ENCODE assay signal across 8 mouse cellular contexts in genomic region chr8:71537028-71537867, GRCm38 (mm10). TPM values are rescaled to one million over a fixed set of nuclear protein-coding genes. Genes with fewer than 3 reads are reported as not detected.
A peak's percentile ranks its signal among the peaks of the same experiment; 100 is the strongest.
DNase-seq lines count a peak whose midpoint lies in the region; ATAC-seq and TF ChIP-seq lines count a peak whose summit lies in the region.

TSS of gene Bst2 (minus strand) at chr8:71537456.

- peak within 1 kb of the TSS; percentile 55 for H3K4me2 ChIP-seq in forebrain, embryonic 13.5 days

- H3K4me3 ChIP-seq in E14TG2a.4 (replicated peaks; ENCODE audit: low read length): peak within 1 kb of the TSS; percentile 81
- peak within 1 kb of the TSS; percentile 24 for H3K4me3 ChIP-seq in forebrain, embryonic 13.5 days

- H3K4me1 ChIP-seq in E14TG2a.4 (replicated peaks; ENCODE audit: low read depth, low read length): peaks cover 58% of the 10 kb centered on the region
- H3K4me1 ChIP-seq in forebrain, embryonic 13.5 days: peaks cover 5% of the 10 kb centered on the region; the same call in 1 of the 2 replicates

- 3% methylated on average over 37 of the region's 37 CpGs for WGBS in forebrain, embryonic 13.5 days

- DNase-seq in adrenal gland, postnatal 36 days: peak; percentile 93 to 95
- peak; percentile 82 for DNase-seq in heart, postnatal 25 days (ENCODE audit: low spot score)
- peak; percentile 54 for DNase-seq in layer of hippocampus, adult 9-10 months (ENCODE audit: low spot score)
- DNase-seq in retina, postnatal 7 days (ENCODE audit: low read depth, low spot score): peak; percentile 43
- peak; percentile 73 for DNase-seq in urinary bladder, postnatal 25 days (ENCODE audit: low spot score)

- TF ChIP-seq CTCF in E14TG2a.4 (conservative IDR thresholded peaks at IDR 0.05; ENCODE audit: low read length): no peak

- no peak for ATAC-seq in forebrain, embryonic 13.5 days
- ATAC-seq in megakaryocyte, adult 5-6 weeks (ENCODE audit: poor library complexity, severe bottlenecking): peak; percentile 96

- H3K27me3 ChIP-seq in E14TG2a.4 (ENCODE audit: insufficient read depth, low read length): peaks cover 55% of the 10 kb centered on the region
- peaks cover 37% of the 10 kb centered on the region for H3K27me3 ChIP-seq in forebrain, embryonic 13.5 days

- no peak within 1 kb of the TSS for H3K27ac ChIP-seq in forebrain, embryonic 13.5 days

- H3K9ac ChIP-seq in forebrain, embryonic 13.5 days: no peak within 1 kb of the TSS

- intact Hi-C loops in heart, postnatal 25 days (cut with DNase I): no loop called here

- H3K9me3 ChIP-seq in E14TG2a.4 (ENCODE audit: low read length): no peaks in the 10 kb centered on the region
- no peaks in the 10 kb centered on the region for H3K9me3 ChIP-seq in forebrain, embryonic 13.5 days (replicated peaks)

- H3K36me3 ChIP-seq in E14TG2a.4 (ENCODE audit: insufficient read depth, low read length): peaks cover 15% of the 10 kb centered on the region
- no peaks in the 10 kb centered on the region for H3K36me3 ChIP-seq in forebrain, embryonic 13.5 days (ENCODE audit: poor library complexity, severe bottlenecking)

RNA-seq across cellular contexts. Expression of gene Bst2, which starts in this region (rescaled TPM):
- 10 to 100 TPM; 65.6 to 87.4 TPM for total RNA-seq in adrenal gland, postnatal 36 days (2021)
- 7.6 and 8.3 TPM in 2 replicates for polyA plus RNA-seq in forebrain, embryonic 13.5 days (2015; fragmentation: Nextera tagmentation; extraction: Ambion mirVana)
- total RNA-seq in heart, postnatal 25 days (2021): 10 to 100 TPM; 17.4 to 22.8 TPM
- total RNA-seq in megakaryocyte, adult 5-6 weeks (2015): 19.6 and 23.1 TPM in 2 replicates
- 91.4 and 111 TPM in 2 replicates for total RNA-seq in megakaryocyte, adult 5-6 weeks (2017)

Comparison
In these comparisons a context has a peak if more than half of its experiments do, and no peak if none do; other contexts are left out.
1. DNase-seq: peak in every context shown above with its lines; median percentile 94 in adrenal gland, postnatal 36 days; 82 in heart, postnatal 25 days; 73 in urinary bladder, postnatal 25 days; 54 in layer of hippocampus, adult 9-10 months; 43 in retina, postnatal 7 days.